Mouse (Mus musculus) CH12.LX (cell line): Measurements from ENCODE around the gene Zfp260. TPM values are rescaled to one million over a fixed set of nuclear protein-coding genes. Genes with fewer than 3 reads are reported as not detected.

Experiments used
- DNase-seq: peaks from one replicate; pipeline ENCODE4 v3.0.0-alpha.2; 2013; ENCODE audit errors: extremely low read depth
- H3K27ac ChIP-seq: 2 replicates; pipeline ENCODE4 v1.5.1; 2012; ENCODE audit warnings: low read depth, mild to moderate bottlenecking, control low read depth, moderate library complexity; ENCODE audit not compliant: insufficient read depth
- H3K27me3 ChIP-seq: replicated peaks from 2 replicates; pipeline ENCODE3; 2012; ENCODE audit warnings: inconsistent platforms
- H3K36me3 ChIP-seq, 2 experiments: replicated peaks in 1 of 2; 2 replicates each; pipeline versions ENCODE3 to v1.6.1; 2012; ENCODE audit warnings: inconsistent platforms in 1 of 2, low read length in 1 of 2, mild to moderate bottlenecking in 1 of 2, mixed read lengths in 1 of 2, moderate library complexity in 1 of 2; ENCODE audit not compliant: control insufficient read depth in 1 of 2, insufficient read depth in 1 of 2
- H3K4me1 ChIP-seq, 2 experiments: 2 replicates each; pipeline ENCODE4 v1.6.1; 2012; ENCODE audit warnings: inconsistent platforms in 1 of 2, moderate library complexity in 1 of 2; ENCODE audit not compliant: insufficient read depth in 2 of 2, control insufficient read depth in 1 of 2
- H3K4me2 ChIP-seq: 2 replicates; pipeline ENCODE4 v1.6.1; 2012; ENCODE audit warnings: low read depth, mild to moderate bottlenecking, control low read depth; ENCODE audit not compliant: poor library complexity, insufficient read depth, severe bottlenecking
- H3K4me3 ChIP-seq, 3 experiments: fragments of 150-350 bp in 1 of 3; sonication (generic) in 1 of 3; replicated peaks in 1 of 3; 2 replicates each; pipeline versions ENCODE3 to v1.5.1; 2011 to 2012; ENCODE audit warnings: low read depth in 2 of 3, low read length in 2 of 3, mild to moderate bottlenecking in 2 of 3, moderate library complexity in 2 of 3, control low read depth in 1 of 3, improper control_type of control experiment in 1 of 3, inconsistent platforms in 1 of 3, mixed read lengths in 1 of 3; ENCODE audit not compliant: poor library complexity in 1 of 3
- H3K79me2 ChIP-seq: replicated peaks from 2 replicates; pipeline ENCODE4 v1.6.1; 2012; ENCODE audit warnings: mild to moderate bottlenecking, moderate library complexity; ENCODE audit not compliant: control insufficient read depth, poor library complexity, insufficient read depth, severe bottlenecking; ENCODE audit errors: extremely low read depth
- H3K9ac ChIP-seq: 2 replicates; pipeline ENCODE4 v1.6.1; 2012; ENCODE audit warnings: low read depth, mild to moderate bottlenecking, control low read depth, moderate library complexity; ENCODE audit not compliant: insufficient read depth
- H3K9me3 ChIP-seq: replicated peaks from 2 replicates; pipeline ENCODE3; 2012; ENCODE audit warnings: low read length, inconsistent platforms, mixed read lengths
- BHLHE40 ChIP-seq: IDR thresholded peaks from 2 replicates; pipeline ENCODE4 v1.6.1; 2011; ENCODE audit warnings: mild to moderate bottlenecking, low read depth, low read length, improper control_type of control experiment
- CHD2 ChIP-seq: IDR thresholded peaks from 2 replicates; pipeline ENCODE4 v1.6.1; 2011; ENCODE audit warnings: low read length, improper control_type of control experiment
- CTCF ChIP-seq, 2 experiments: IDR thresholded peaks in 1 of 2; conservative IDR thresholded peaks in 1 of 2; 2 replicates each; pipeline ENCODE4 v1.5.1; 2011 to 2012; ENCODE audit warnings: low read depth in 2 of 2, low read length in 2 of 2, improper control_type of control experiment in 1 of 2, inconsistent platforms in 1 of 2, mild to moderate bottlenecking in 1 of 2, moderate library complexity in 1 of 2
- E2F4 ChIP-seq: IDR thresholded peaks from 2 replicates; pipeline ENCODE4 v1.6.1; 2011; ENCODE audit warnings: low read depth, low read length, improper control_type of control experiment; ENCODE audit not compliant: insufficient replicate concordance
- ELF1 ChIP-seq: IDR thresholded peaks from 2 replicates; pipeline ENCODE4 v1.6.1; 2014; ENCODE audit warnings: low read depth, mild to moderate bottlenecking, inconsistent platforms, low read length, improper control_type of control experiment
- EP300 ChIP-seq: IDR thresholded peaks from 2 replicates; pipeline ENCODE4 v1.6.1; 2011; ENCODE audit warnings: low read length, improper control_type of control experiment
- ETS1 ChIP-seq: conservative IDR thresholded peaks from 2 replicates; pipeline ENCODE4 v1.6.1; 2012; ENCODE audit warnings: low read depth, mild to moderate bottlenecking, inconsistent platforms, low read length, improper control_type of control experiment, moderate library complexity
- GABPA ChIP-seq: IDR thresholded peaks from 2 replicates; pipeline ENCODE4 v1.6.1; 2012; ENCODE audit warnings: low read depth, low read length, improper control_type of control experiment, inconsistent platforms; ENCODE audit not compliant: insufficient replicate concordance
- HCFC1 ChIP-seq: IDR thresholded peaks from 2 replicates; pipeline ENCODE4 v1.6.1; 2012; ENCODE audit warnings: low read depth, mild to moderate bottlenecking, inconsistent platforms, low read length, improper control_type of control experiment
- JUN ChIP-seq: IDR thresholded peaks from 2 replicates; pipeline ENCODE4 v1.6.1; 2011; ENCODE audit warnings: low read depth, mild to moderate bottlenecking, low read length, improper control_type of control experiment, moderate library complexity; ENCODE audit not compliant: insufficient read depth
- JUND ChIP-seq: conservative IDR thresholded peaks from 2 replicates; pipeline ENCODE4 v1.6.1; 2011; ENCODE audit warnings: low read depth, low read length, improper control_type of control experiment
- KAT2A ChIP-seq: IDR thresholded peaks from 2 replicates; pipeline ENCODE4 v1.6.1; 2012; ENCODE audit warnings: low read length, improper control_type of control experiment, inconsistent platforms; ENCODE audit not compliant: insufficient replicate concordance
- MAFK ChIP-seq: IDR thresholded peaks from 2 replicates; pipeline ENCODE4 v1.6.1; 2011; ENCODE audit warnings: low read length, improper control_type of control experiment; ENCODE audit not compliant: insufficient replicate concordance
- MEF2A ChIP-seq: IDR thresholded peaks from 2 replicates; pipeline ENCODE4 v1.6.1; 2014; ENCODE audit warnings: low read depth, mild to moderate bottlenecking, inconsistent platforms, low read length, improper control_type of control experiment, borderline replicate concordance
- MXI1 ChIP-seq: IDR thresholded peaks from 2 replicates; pipeline ENCODE4 v1.6.1; 2011; ENCODE audit warnings: mild to moderate bottlenecking, low read depth, low read length, improper control_type of control experiment
- MYC ChIP-seq: IDR thresholded peaks from 2 replicates; pipeline ENCODE4 v1.6.1; 2011; ENCODE audit warnings: low read depth, mild to moderate bottlenecking, improper control_type of control experiment, low read length
- NELFE ChIP-seq: IDR thresholded peaks from 2 replicates; pipeline ENCODE4 v1.6.1; 2011; ENCODE audit warnings: low read depth, low read length, improper control_type of control experiment
- NRF1 ChIP-seq: IDR thresholded peaks from 2 replicates; pipeline ENCODE4 v1.6.1; 2014; ENCODE audit warnings: low read depth, mild to moderate bottlenecking, inconsistent platforms, low read length, improper control_type of control experiment, moderate library complexity
- PAX5 ChIP-seq: IDR thresholded peaks from 2 replicates; pipeline ENCODE4 v1.6.1; 2012; ENCODE audit warnings: low read length, inconsistent platforms, mixed read lengths
- POLR2A ChIP-seq: IDR thresholded peaks from 2 replicates; pipeline ENCODE4 v1.6.1; 2011; ENCODE audit warnings: low read depth, mild to moderate bottlenecking, improper control_type of control experiment, low read length
- POLR2AphosphoS2 ChIP-seq: IDR thresholded peaks from 2 replicates; pipeline ENCODE4 v1.6.1; 2011; ENCODE audit warnings: low read depth, low read length, improper control_type of control experiment
- RCOR1 ChIP-seq: conservative IDR thresholded peaks from 2 replicates; pipeline ENCODE4 v1.6.1; 2012; ENCODE audit warnings: low read depth, mild to moderate bottlenecking, inconsistent platforms, low read length, improper control_type of control experiment
- SIN3A ChIP-seq: IDR thresholded peaks from 2 replicates; pipeline ENCODE4 v1.6.1; 2012; ENCODE audit warnings: low read length, improper control_type of control experiment, inconsistent platforms
- SMC3 ChIP-seq: IDR thresholded peaks from 2 replicates; pipeline ENCODE4 v1.6.1; 2011; ENCODE audit warnings: low read depth, low read length, improper control_type of control experiment
- TBP ChIP-seq: conservative IDR thresholded peaks from 2 replicates; pipeline ENCODE4 v1.6.1; 2011; ENCODE audit warnings: low read depth, low read length, improper control_type of control experiment
- TCF12 ChIP-seq: IDR thresholded peaks from 2 replicates; pipeline ENCODE4 v1.6.1; 2014; ENCODE audit warnings: low read depth, mild to moderate bottlenecking, inconsistent platforms, low read length, improper control_type of control experiment
- UBTF ChIP-seq: IDR thresholded peaks from 2 replicates; pipeline ENCODE4 v1.6.1; 2012; ENCODE audit warnings: low read depth, mild to moderate bottlenecking, inconsistent platforms, low read length, improper control_type of control experiment, moderate library complexity
- USF2 ChIP-seq: conservative IDR thresholded peaks from 2 replicates; pipeline ENCODE4 v1.6.1; 2011; ENCODE audit warnings: low read depth, low read length, improper control_type of control experiment
- ZC3H11A ChIP-seq: IDR thresholded peaks from 2 replicates; pipeline ENCODE4 v1.6.1; 2012; ENCODE audit warnings: low read depth, mild to moderate bottlenecking, inconsistent platforms, low read length, improper control_type of control experiment
- ZKSCAN1 ChIP-seq: IDR thresholded peaks from 2 replicates; pipeline ENCODE4 v1.6.1; 2012; ENCODE audit warnings: low read depth, inconsistent platforms, low read length, improper control_type of control experiment, borderline replicate concordance
- ZMIZ1 ChIP-seq: IDR thresholded peaks from 2 replicates; pipeline ENCODE4 v1.6.1; 2012; ENCODE audit warnings: low read depth, mild to moderate bottlenecking, inconsistent platforms, low read length, improper control_type of control experiment
- ZNF384 ChIP-seq: IDR thresholded peaks from 2 replicates; pipeline ENCODE4 v1.6.1; 2012; ENCODE audit warnings: low read depth, low read length, improper control_type of control experiment, inconsistent platforms
- dilution Hi-C: fragments of 300-500 bp; cut with MboI; formaldehyde crosslinking; loops from 2 replicates; pipeline ENCODE4 v1.14.3; 2020; ENCODE audit warnings: low sequenced_read_pairs; ENCODE audit not compliant: extremely low pct_unique_long_range_greater_than_20kb, extremely low pct_ligation_motif_present
- in situ Hi-C: fragments of 300-500 bp; cut with MboI; formaldehyde crosslinking; loops from 3 replicates; pipeline ENCODE4 v1.14.3; 2019; ENCODE audit warnings: low sequenced_read_pairs, low pct_ligation_motif_present, low pct_unique_long_range_greater_than_20kb, mixed read lengths
- polyA plus RNA-seq: library from polyadenylated mRNA; unstranded; fragments of >175 nt; gene quantifications from 2 replicates; pipeline ENCODE4 v1.2.1, GENCODE M21; 2012; ENCODE audit warnings: low read depth; ENCODE audit not compliant: insufficient read length
- total RNA-seq, 2 experiments: library from RNA; depleted of rRNA; stranded (reverse); fragments of 300-350 nt in 1 of 2; fragments of >200 nt in 1 of 2; gene quantifications; 2 replicates each; pipeline ENCODE4 v1.2.3; 2012 to 2014

Zfp260 gene
- total and polyA plus RNA-seq, 3 experiments = 11.1 to 19.6 (median 11.5) TPM

DNA sequence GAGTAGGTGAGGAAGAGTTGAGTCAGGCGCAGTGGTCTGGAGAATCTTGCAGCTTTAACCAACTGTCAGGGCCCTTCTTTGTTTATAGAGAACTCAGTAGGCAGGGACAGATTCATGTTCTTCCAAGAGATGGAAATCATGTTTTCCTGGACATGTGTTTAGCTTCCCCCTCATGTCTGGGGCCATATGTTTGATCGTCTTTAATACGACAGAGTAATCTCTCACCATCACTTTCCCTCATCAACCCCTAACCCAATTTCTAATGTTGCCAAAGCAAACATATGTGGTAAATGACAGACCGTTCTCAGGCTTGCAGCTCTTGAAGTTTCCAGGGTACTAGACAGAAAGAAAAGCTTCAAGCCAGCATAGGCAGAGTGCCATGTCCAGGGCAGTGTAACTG is 46.5 kb upstream of the Zfp260 start:
- no peaks in the 10 kb centered on the region for H3K27me3 ChIP-seq
- H3K4me3 ChIP-seq = no peak overlapping the region
- no peak overlapping the region for H3K27ac ChIP-seq
- dilution Hi-C loops = no loop called here
- no peaks in the 10 kb centered on the region for H3K9me3 ChIP-seq
- no peak for TF ChIP-seq MYC
- no peak for TF ChIP-seq JUN
- TF ChIP-seq SIN3A = no peak
- TF ChIP-seq ZKSCAN1 = no peak
- TF ChIP-seq JUND = no peak
- TF ChIP-seq NRF1 = no peak
- no peak for TF ChIP-seq RCOR1
- no peak for TF ChIP-seq ELF1
- no peak for TF ChIP-seq ZNF384
- no peak for TF ChIP-seq UBTF
- no peak for TF ChIP-seq MXI1
- no peak for TF ChIP-seq MAFK
- H3K4me1 ChIP-seq = peaks cover 3 to 20% of the 10 kb centered on the region in 2 experiments
- DNase-seq = no peak
- no peaks in the 10 kb centered on the region for H3K79me2 ChIP-seq
- in situ Hi-C loops = no loop called here
- H3K9ac ChIP-seq = no peak overlapping the region
- peaks cover 0 to 3% of the 10 kb centered on the region in 2 experiments for H3K36me3 ChIP-seq
- no peak overlapping the region for H3K4me2 ChIP-seq

DNA sequence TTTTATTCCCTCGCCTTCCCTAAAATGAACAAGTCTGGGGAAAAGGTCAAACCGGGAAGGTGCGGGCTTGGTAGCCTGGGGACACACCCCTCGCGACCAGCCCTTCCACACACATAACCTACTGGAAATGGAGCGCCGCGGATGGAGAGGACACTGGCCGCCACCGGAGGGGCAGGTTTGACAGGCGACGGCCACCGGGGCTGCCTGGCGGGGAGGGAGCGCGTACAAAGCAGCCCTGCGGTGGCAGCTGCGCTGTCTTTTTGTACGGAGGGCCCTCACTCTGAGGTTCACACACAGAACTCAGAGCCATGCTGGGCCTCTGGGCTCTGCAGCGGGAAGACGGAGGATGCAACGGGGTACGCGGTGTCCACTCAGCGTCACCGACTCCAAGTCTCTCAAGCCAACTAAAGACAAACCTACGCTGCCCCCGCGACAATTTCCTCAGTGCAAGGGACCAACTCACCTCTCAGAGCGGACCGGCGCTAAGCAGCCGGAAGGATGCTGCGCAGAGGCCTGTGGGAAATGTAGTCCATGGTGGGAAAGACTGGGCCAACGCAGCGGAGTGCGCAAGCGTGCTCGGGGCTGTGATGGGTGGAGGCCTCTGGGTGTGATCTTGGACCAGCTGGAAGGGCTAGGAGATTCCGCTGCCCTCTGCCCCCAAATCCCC is 43.6 kb upstream of the Zfp260 start, which contains the start of gene Zfp14:
Zfp14 (minus strand) TSS at position 499 of the 667 bp plus-strand sequence.
- peaks cover 1 to 15% of the 10 kb centered on the region in 2 experiments for H3K36me3 ChIP-seq
- H3K4me1 ChIP-seq = peaks cover 3 to 19% of the 10 kb centered on the region in 2 experiments
- H3K79me2 ChIP-seq = no peaks in the 10 kb centered on the region
- H3K9ac ChIP-seq = peak within 1 kb of the TSS; percentile 42
- dilution Hi-C loops = no loop called here
- peak within 1 kb of the TSS; percentile 34; the same call in 1 of the 2 replicates for H3K27ac ChIP-seq
- peak within 1 kb of the TSS; percentile 81 for H3K4me2 ChIP-seq
- no peaks in the 10 kb centered on the region for H3K27me3 ChIP-seq
- in situ Hi-C loops = no loop called here
- H3K9me3 ChIP-seq = no peaks in the 10 kb centered on the region
- DNase-seq = peak; percentile 89
- peak within 1 kb of the TSS; percentile 71 to 85 (median 82) for H3K4me3 ChIP-seq
- TF ChIP-seq ZC3H11A = no peak
- no peak for TF ChIP-seq USF2
- TF ChIP-seq E2F4 = no peak
- TF ChIP-seq ZKSCAN1 = no peak
- no peak for TF ChIP-seq MYC
- TF ChIP-seq GABPA = peak; percentile 9; the same call in 1 of the 2 replicates
- TF ChIP-seq NELFE = 0 out of 2 replicates have a peak, but pooled peaks have one; percentile 40
- no peak for TF ChIP-seq SMC3
- TF ChIP-seq TBP = peak; percentile 69; the same call in 1 of the 2 replicates
- no peak for TF ChIP-seq ETS1
- no peak for TF ChIP-seq PAX5
- TF ChIP-seq MEF2A = no peak
- TF ChIP-seq BHLHE40 = no peak
- peak; percentile 89; the same call in 1 of the 2 replicates for TF ChIP-seq KAT2A
- no peak for TF ChIP-seq CHD2
- no peak for TF ChIP-seq POLR2AphosphoS2
- TF ChIP-seq POLR2A = peak; percentile 81
- no peak for TF ChIP-seq EP300
- TF ChIP-seq SIN3A = peak; percentile 33; the same call in 1 of the 2 replicates
- no peak for TF ChIP-seq ZMIZ1
- peak; percentile 87 for TF ChIP-seq NRF1
- TF ChIP-seq CTCF (conservative IDR thresholded peaks at IDR 0.05 in 1 of 2, IDR thresholded peaks at IDR 0.05 in 1 of 2; ENCODE audit: low read depth in 2 of 2, low read length in 2 of 2) = no peak
- peak; percentile 84 for TF ChIP-seq ELF1
- peak; percentile 98 for TF ChIP-seq HCFC1
- TF ChIP-seq TCF12 = 0 out of 2 replicates have a peak, but pooled peaks have one; percentile 35
